Mouse (Mus musculus) neural tube, embryonic 14.5 days (tissue): ENCODE measurements at regions not wholly inside any gene's neighbourhood (a gene's known extent, or its start where the extent isn't known, plus 50 kb on each side); places are given as distances from the start of the nearest gene placed in this dataset.

ENCODE experiments used
- ATAC-seq: fragments of 200-750 bp; cut with Nextera tagmentation; 2 replicates; pipeline ENCODE4 v1.8.0; 2017; ENCODE audit warnings: low read depth, mild to moderate bottlenecking, moderate TSS enrichment, moderate library complexity
- H3K27ac ChIP-seq: fragments of 300-500 bp; sonication (generic); 2 replicates; pipeline ENCODE4 v1.5.1; 2014; ENCODE audit warnings: low read depth, mild to moderate bottlenecking, control low read depth, low read length, moderate library complexity, mixed read lengths
- H3K27me3 ChIP-seq: fragments of 300-500 bp; sonication (generic); 2 replicates; pipeline ENCODE4 v1.6.1; 2014; ENCODE audit warnings: low read length; ENCODE audit not compliant: control insufficient read depth, insufficient read depth
- H3K36me3 ChIP-seq: fragments of 300-500 bp; sonication (generic); 2 replicates; pipeline ENCODE4 v1.6.1; 2014; ENCODE audit warnings: low read length, mixed read lengths; ENCODE audit not compliant: control insufficient read depth, insufficient read depth
- H3K4me1 ChIP-seq: fragments of 300-500 bp; sonication (generic); 2 replicates; pipeline ENCODE4 v1.6.1; 2014; ENCODE audit warnings: low read length; ENCODE audit not compliant: control insufficient read depth, insufficient read depth
- H3K4me2 ChIP-seq: fragments of 300-500 bp; sonication (generic); 2 replicates; pipeline ENCODE4 v1.6.1; 2014; ENCODE audit warnings: mild to moderate bottlenecking, low read depth, low read length, control low read depth
- H3K4me3 ChIP-seq: fragments of 300-500 bp; sonication (generic); 2 replicates; pipeline ENCODE4 v1.5.1; 2014; ENCODE audit warnings: low read depth, low read length, control low read depth, mixed read lengths
- H3K9ac ChIP-seq: fragments of 300-500 bp; sonication (generic); replicated peaks from 2 replicates; pipeline ENCODE4 v1.6.1; 2014; ENCODE audit warnings: low read depth, mild to moderate bottlenecking, control low read depth, low read length, mixed read lengths
- H3K9me3 ChIP-seq: fragments of 300-500 bp; sonication (generic); 2 replicates; pipeline ENCODE4 v1.6.1; 2016; ENCODE audit warnings: low read length; ENCODE audit not compliant: control insufficient read depth
- WGBS: fragments of 180-500 bp; shearing (Covaris S2); extraction: QIAGEN DNeasy Blood & Tissue Kit; methylation state at CpG from one replicate; pipeline ENCODE4 v1.1.7; 2014; 5-methylcytosine and 5-hydroxymethylcytosine counted together

DNA sequence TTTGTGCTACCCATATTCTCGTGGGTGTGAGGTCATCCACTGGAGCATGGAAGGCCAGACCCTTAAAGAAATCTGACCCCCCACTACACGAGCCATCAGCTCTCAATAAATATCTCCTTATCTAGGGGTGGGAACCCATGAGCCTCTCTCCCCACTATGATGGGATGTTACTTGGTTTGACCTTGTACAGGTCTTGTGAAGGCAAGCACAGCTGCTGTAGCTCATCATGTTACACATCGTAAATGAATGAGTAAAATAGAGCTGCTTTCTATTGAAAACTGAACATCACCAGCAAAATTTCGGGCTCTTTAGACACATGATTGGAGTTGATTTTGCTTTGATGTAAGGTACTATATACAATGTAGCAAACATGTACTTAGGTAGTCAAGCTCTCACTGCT is 414.8 kb upstream of the Frg1 start:
- Histone ChIP-seq H3K27me3 (no peaks in the 10 kb centered on the region), H3K4me1 (peaks cover 3% of the 10 kb centered on the region; the same call in 1 of the 2 replicates), H3K4me3 (no peak overlapping the region), H3K9me3 (no peaks in the 10 kb centered on the region), H3K9ac (no peak overlapping the region), H3K36me3 (no peaks in the 10 kb centered on the region), H3K4me2 (no peak overlapping the region), H3K27ac (no peak overlapping the region)
- no peak for ATAC-seq
- WGBS, result 78% methylated on average over 4 of the region's 4 CpGs

DNA sequence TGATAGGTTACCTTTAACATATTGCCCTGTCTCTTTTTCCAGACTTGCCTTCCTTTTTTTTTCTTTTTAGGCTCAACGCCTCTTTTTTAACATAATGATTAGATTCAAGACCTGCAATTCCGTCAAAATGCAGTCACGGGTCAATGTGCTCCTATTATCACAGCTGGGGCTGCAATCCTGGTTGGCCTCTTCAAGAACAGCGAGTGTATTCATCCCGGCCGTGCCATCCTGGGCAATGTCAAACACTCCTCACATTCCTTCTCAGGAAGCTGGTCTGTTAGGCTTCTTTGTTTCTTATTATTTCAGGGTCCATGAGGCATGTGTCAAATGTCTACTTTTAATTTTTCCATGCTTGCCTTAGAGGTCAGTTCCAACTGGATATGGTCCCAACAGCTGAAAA is 413.5 kb upstream of the Frg1 start:
- Histone ChIP-seq H3K9ac (no peak overlapping the region), H3K27me3 (no peaks in the 10 kb centered on the region), H3K9me3 (no peaks in the 10 kb centered on the region), H3K4me3 (no peak overlapping the region), H3K4me2 (no peak overlapping the region), H3K27ac (no peak overlapping the region), H3K4me1 (peaks cover 3% of the 10 kb centered on the region; the same call in 1 of the 2 replicates), H3K36me3 (no peaks in the 10 kb centered on the region)
- no peak for ATAC-seq
- 44% methylated on average over 6 of the region's 6 CpGs for whole genome bisulfite sequencing

DNA sequence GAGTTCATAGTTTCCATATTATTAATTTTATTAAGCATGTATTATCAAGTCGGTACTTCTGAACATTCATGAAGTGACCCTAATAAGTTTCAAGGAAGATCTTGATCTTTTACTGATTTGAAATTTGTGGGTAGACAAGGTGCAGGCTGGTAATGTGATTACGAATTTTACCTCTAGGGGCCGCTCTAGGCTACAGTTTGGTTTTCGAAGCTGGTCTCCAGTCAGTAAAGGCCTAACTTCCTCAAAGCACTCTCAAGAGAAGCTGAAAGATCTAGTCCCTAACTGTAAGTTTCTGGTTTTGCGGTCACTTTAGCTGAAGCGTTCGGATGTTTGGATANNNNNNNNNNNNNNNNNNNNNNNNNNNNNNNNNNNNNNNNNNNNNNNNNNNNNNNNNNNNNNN is 408.1 kb upstream of the Frg1 start:
- Histone ChIP-seq H3K9me3 (no peaks in the 10 kb centered on the region), H3K36me3 (no peaks in the 10 kb centered on the region), H3K27ac (no peak overlapping the region), H3K4me1 (peaks cover 3% of the 10 kb centered on the region; the same call in 1 of the 2 replicates), H3K4me2 (no peak overlapping the region), H3K9ac (no peak overlapping the region), H3K27me3 (no peaks in the 10 kb centered on the region), H3K4me3 (no peak overlapping the region)
- ATAC-seq, result peak; percentile 66; the same call in 1 of the 2 replicates
- WGBS, result 26% methylated on average over 7 of the region's 7 CpGs

- Histone ChIP-seq H3K9me3 (no peaks in the 10 kb centered on the region), H3K36me3 (no peaks in the 10 kb centered on the region), H3K4me3 (no peak overlapping the region), H3K27ac (no peak overlapping the region), H3K9ac (no peak overlapping the region), H3K4me2 (no peak overlapping the region), H3K4me1 (peaks cover 3% of the 10 kb centered on the region; the same call in 1 of the 2 replicates), H3K27me3 (no peaks in the 10 kb centered on the region)
- no peak for ATAC-seq
- 83% methylated on average over 8 of the region's 8 CpGs for WGBS
Observed at GRCm38 (mm10) chr8:41823041-41823440, 406.2 kb upstream of the Frg1 start.

DNA sequence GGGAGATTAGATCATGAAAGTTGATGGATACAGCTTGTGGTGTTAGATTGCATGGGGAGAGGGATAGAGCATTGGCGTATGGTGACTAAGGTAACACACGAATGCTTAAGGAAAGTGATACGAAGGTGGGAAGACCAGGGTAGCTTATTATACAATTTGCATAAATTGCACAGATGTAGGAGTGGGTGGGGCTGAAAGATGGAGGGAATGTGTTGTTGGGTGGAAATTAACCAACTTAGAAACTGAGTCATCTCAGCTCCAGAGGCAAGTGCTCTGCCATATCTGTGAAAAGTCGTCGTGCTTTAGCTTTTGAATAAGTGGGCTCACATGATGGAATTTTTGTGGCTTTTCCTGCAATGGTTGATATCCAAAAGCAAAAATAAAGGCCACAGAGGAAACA is 404.8 kb upstream of the Frg1 start:
- H3K4me3 ChIP-seq, result no peak overlapping the region
- no peak overlapping the region for H3K9ac ChIP-seq
- no peaks in the 10 kb centered on the region for H3K27me3 ChIP-seq
- 95% methylated on average over 5 of the region's 5 CpGs for WGBS
- H3K36me3 ChIP-seq, result no peaks in the 10 kb centered on the region
- no peaks in the 10 kb centered on the region for H3K4me1 ChIP-seq
- H3K4me2 ChIP-seq, result no peak overlapping the region
- ATAC-seq, result no peak
- H3K27ac ChIP-seq, result no peak overlapping the region
- H3K9me3 ChIP-seq, result no peaks in the 10 kb centered on the region

DNA sequence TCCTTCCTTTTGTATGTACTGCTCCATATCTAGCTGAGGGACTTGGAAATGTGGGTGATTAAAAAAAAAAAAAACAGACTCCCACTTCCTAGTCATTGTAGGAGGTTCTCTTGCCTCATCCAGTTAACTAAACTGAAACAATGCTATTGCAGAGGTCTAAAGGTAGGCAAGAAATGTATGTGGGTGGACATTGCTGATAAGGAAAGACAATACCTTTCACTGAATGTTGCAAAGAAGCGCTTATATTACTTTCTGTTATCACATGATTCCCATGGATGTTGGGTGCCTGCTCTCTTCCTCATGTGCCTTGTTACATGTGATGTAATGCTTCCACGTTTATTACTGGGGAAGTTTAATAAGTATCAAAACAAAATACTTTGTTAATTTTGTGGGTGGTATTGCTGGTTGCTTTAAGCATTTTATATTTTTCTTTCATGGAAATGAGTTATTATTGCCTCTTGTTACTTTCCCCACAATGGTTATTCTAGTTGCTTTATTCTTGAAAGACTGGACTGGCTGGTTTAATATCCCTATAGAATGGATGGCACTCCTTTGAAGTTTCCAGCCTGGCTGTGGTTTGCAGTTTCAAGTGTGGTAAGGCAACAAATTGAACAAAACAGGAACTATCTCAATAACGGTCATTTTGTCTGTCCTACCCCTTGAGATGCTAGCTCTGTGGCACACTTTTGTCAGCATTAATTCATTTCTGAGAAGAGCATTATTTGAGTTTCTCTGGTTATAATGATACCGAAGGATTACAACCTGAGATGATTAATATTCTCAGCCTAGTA is 403.9 kb upstream of the Frg1 start:
- 80% methylated on average over 4 of the region's 4 CpGs for WGBS
- Histone ChIP-seq H3K9ac (no peak overlapping the region), H3K36me3 (no peaks in the 10 kb centered on the region), H3K4me1 (no peaks in the 10 kb centered on the region), H3K27me3 (no peaks in the 10 kb centered on the region), H3K9me3 (no peaks in the 10 kb centered on the region), H3K4me2 (no peak overlapping the region), H3K4me3 (no peak overlapping the region), H3K27ac (no peak overlapping the region)
- no peak for ATAC-seq

- H3K9me3 ChIP-seq, result no peaks in the 10 kb centered on the region
- no peaks in the 10 kb centered on the region for H3K4me1 ChIP-seq
- no peaks in the 10 kb centered on the region for H3K27me3 ChIP-seq
- 73% methylated on average over 5 of the region's 5 CpGs for WGBS
- H3K9ac ChIP-seq, result no peak overlapping the region
- H3K4me3 ChIP-seq, result no peak overlapping the region
- no peak for ATAC-seq
- H3K36me3 ChIP-seq, result no peaks in the 10 kb centered on the region
- H3K27ac ChIP-seq, result no peak overlapping the region
- H3K4me2 ChIP-seq, result no peak overlapping the region
Observed at GRCm38 (mm10) chr8:41818577-41818976, 401.7 kb upstream of the Frg1 start.

GRCm38 (mm10) chr8:41818079-41818478 is 401.2 kb upstream of the Frg1 start:
- Histone ChIP-seq H3K36me3 (no peaks in the 10 kb centered on the region), H3K27me3 (no peaks in the 10 kb centered on the region), H3K9ac (no peak overlapping the region), H3K27ac (no peak overlapping the region), H3K9me3 (no peaks in the 10 kb centered on the region), H3K4me2 (no peak overlapping the region), H3K4me3 (no peak overlapping the region), H3K4me1 (no peaks in the 10 kb centered on the region)
- WGBS, result 82% methylated on average over 1 of the region's 1 CpGs
- ATAC-seq, result no peak

- H3K27ac ChIP-seq, result no peak overlapping the region
- no peak overlapping the region for H3K9ac ChIP-seq
- no peaks in the 10 kb centered on the region for H3K36me3 ChIP-seq
- H3K4me2 ChIP-seq, result no peak overlapping the region
- H3K4me3 ChIP-seq, result no peak overlapping the region
- ATAC-seq, result no peak
- 87% methylated on average over 3 of the region's 3 CpGs for WGBS
- H3K27me3 ChIP-seq, result no peaks in the 10 kb centered on the region
- H3K9me3 ChIP-seq, result no peaks in the 10 kb centered on the region
- H3K4me1 ChIP-seq, result no peaks in the 10 kb centered on the region
Observed at GRCm38 (mm10) chr8:41815272-41815671, 398.4 kb upstream of the Frg1 start.
